Mouse (Mus musculus) brain, embryonic 14.5 days (tissue): ENCODE results near the gene Stac.

Source experiments
- CTCF ChIP-seq: fragments of 200-500 bp; IDR thresholded peaks from 2 replicates; pipeline ENCODE4 v1.5.1; 2012; ENCODE audit warnings: inconsistent platforms, mild to moderate bottlenecking, moderate library complexity, borderline replicate concordance; ENCODE audit not compliant: insufficient read depth, insufficient read length; ENCODE audit errors: extremely low read depth
- POLR2A ChIP-seq: fragments of 200-500 bp; IDR thresholded peaks from 2 replicates; pipeline ENCODE4 v1.6.1; 2012; ENCODE audit warnings: mild to moderate bottlenecking, inconsistent platforms, borderline replicate concordance; ENCODE audit not compliant: poor library complexity, insufficient read depth, insufficient read length, severe bottlenecking; ENCODE audit errors: extremely low read depth

DNA sequence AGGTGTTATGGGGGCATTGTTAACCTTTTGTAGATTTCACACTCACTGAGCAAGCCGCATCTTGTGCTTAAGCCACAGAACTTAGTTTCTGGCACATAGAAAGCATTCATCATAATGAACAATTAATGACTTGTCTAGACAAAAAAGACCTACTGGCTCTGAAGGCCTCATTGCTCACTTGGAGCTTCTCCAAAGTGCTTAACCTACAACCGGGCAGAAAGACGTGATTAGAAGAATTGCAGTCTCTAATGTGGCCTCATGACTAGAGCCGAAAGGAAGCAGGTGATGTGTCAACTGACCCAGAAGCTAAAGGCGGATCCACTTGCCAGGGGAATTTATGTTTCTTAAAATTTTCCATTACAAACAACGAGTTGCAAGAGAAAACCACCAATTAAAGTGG, 147.5 kb downstream of the Stac start:
- no peak for TF ChIP-seq CTCF
- no peak for TF ChIP-seq POLR2A
